Mouse (Mus musculus) hindbrain, embryonic 11.5 days (tissue): Measurements from ENCODE around the gene Vps35l. TPM values are rescaled to one million over a fixed set of nuclear protein-coding genes. Genes with fewer than 3 reads are reported as not detected.

Experiments used
- ATAC-seq: fragments of 200-750 bp; cut with Nextera tagmentation; 2 replicates; pipeline ENCODE4 v1.8.0; 2017; ENCODE audit warnings: mild to moderate bottlenecking, moderate TSS enrichment, moderate library complexity; ENCODE audit not compliant: low FRiP score
- DNase-seq: peaks from one replicate; pipeline ENCODE4 v3.0.0-alpha.2; 2015; ENCODE audit warnings: low spot score
- H3K27ac ChIP-seq: fragments of 300-500 bp; sonication (generic); 2 replicates; pipeline ENCODE4 v1.5.1; 2014; ENCODE audit warnings: mild to moderate bottlenecking, low read depth, low read length
- H3K27me3 ChIP-seq: fragments of 300-500 bp; sonication (generic); 2 replicates; pipeline ENCODE4 v1.6.1; 2014; ENCODE audit warnings: mild to moderate bottlenecking, low read length, moderate library complexity, mixed read lengths; ENCODE audit not compliant: control insufficient read depth, insufficient read depth
- H3K36me3 ChIP-seq: fragments of 300-500 bp; sonication (generic); 2 replicates; pipeline ENCODE4 v1.6.1; 2014; ENCODE audit warnings: mild to moderate bottlenecking, low read length, moderate library complexity, mixed read lengths; ENCODE audit not compliant: control insufficient read depth, insufficient read depth
- H3K4me1 ChIP-seq: fragments of 300-500 bp; sonication (generic); replicated peaks from 2 replicates; pipeline ENCODE4 v1.6.1; 2014; ENCODE audit warnings: low read length, mixed read lengths; ENCODE audit not compliant: control insufficient read depth, insufficient read depth
- H3K4me2 ChIP-seq: fragments of 300-500 bp; sonication (generic); replicated peaks from 2 replicates; pipeline ENCODE4 v1.6.1; 2014; ENCODE audit warnings: mild to moderate bottlenecking, low read depth, low read length
- H3K4me3 ChIP-seq: fragments of 300-500 bp; sonication (generic); 2 replicates; pipeline ENCODE4 v1.5.1; 2014; ENCODE audit warnings: low read depth, low read length
- H3K9ac ChIP-seq: fragments of 300-500 bp; sonication (generic); 2 replicates; pipeline ENCODE4 v1.6.1; 2014; ENCODE audit warnings: low read depth, low read length
- H3K9me3 ChIP-seq: fragments of 300-500 bp; sonication (generic); 2 replicates; pipeline ENCODE4 v1.6.1; 2016; ENCODE audit warnings: low read length; ENCODE audit not compliant: control insufficient read depth
- WGBS: fragments of 180-500 bp; shearing (Covaris S2); extraction: QIAGEN DNeasy Blood & Tissue Kit; methylation state at CpG from one replicate; pipeline ENCODE4 v1.1.7; 2014; 5-methylcytosine and 5-hydroxymethylcytosine counted together
- polyA plus RNA-seq: library from polyadenylated mRNA; unstranded; fragments of >200 nt; fragmentation: Nextera tagmentation; extraction: Ambion mirVana; gene quantifications from 2 replicates; pipeline ENCODE4 v1.2.1, GENCODE M21; 2014

Vps35l gene
- polyA plus RNA-seq, 1 experiment from 2014 or later = 74.4 TPM

- no peak for DNase-seq
- ATAC-seq = no peak
- WGBS = 94% methylated on average over 7 of the region's 7 CpGs
- Histone ChIP-seq H3K27ac (no peak overlapping the region), H3K4me3 (no peak overlapping the region), H3K27me3 (no peaks in the 10 kb centered on the region), H3K9me3 (no peaks in the 10 kb centered on the region), H3K4me1 (no peaks in the 10 kb centered on the region), H3K4me2 (no peak overlapping the region), H3K36me3 (peaks cover 13% of the 10 kb centered on the region; the same call in 1 of the 2 replicates), H3K9ac (no peak overlapping the region)
These were observed 111.5 kb downstream of the Vps35l start for GRCm38 (mm10) chr7:118851571-118851970.

- Histone ChIP-seq H3K27me3 (no peaks in the 10 kb centered on the region), H3K27ac (no peak overlapping the region), H3K4me2 (no peak overlapping the region), H3K9ac (no peak overlapping the region), H3K4me1 (no peaks in the 10 kb centered on the region), H3K9me3 (no peaks in the 10 kb centered on the region), H3K4me3 (no peak overlapping the region), H3K36me3 (peaks cover 13% of the 10 kb centered on the region; the same call in 1 of the 2 replicates)
- ATAC-seq (no peak), DNase-seq (no peak)
- WGBS = 85% methylated on average over 4 of the region's 4 CpGs
These were observed 112.6 kb downstream of the Vps35l start for GRCm38 (mm10) chr7:118852611-118853010.

- Histone ChIP-seq H3K36me3 (peaks cover 8% of the 10 kb centered on the region; the same call in 1 of the 2 replicates), H3K27me3 (no peaks in the 10 kb centered on the region), H3K27ac (no peak overlapping the region), H3K4me1 (no peaks in the 10 kb centered on the region), H3K4me3 (peak overlapping the region; percentile 83), H3K9me3 (no peaks in the 10 kb centered on the region), H3K4me2 (peak overlapping the region; percentile 69), H3K9ac (peak overlapping the region; percentile 60; the same call in 1 of the 2 replicates)
- DNase-seq = no peak
- 20% methylated on average over 3 of the region's 3 CpGs for WGBS
- ATAC-seq = no peak
These were observed 114.6 kb downstream of the Vps35l start for GRCm38 (mm10) chr7:118854606-118855005.

GRCm38 (mm10) chr7:118855171-118855876, 115.3 kb downstream of the Vps35l start, which contains the start of gene Iqck:
TSS of gene Iqck (plus strand) at chr7:118855752.
- peak; percentile 97 for ATAC-seq
- H3K27me3 ChIP-seq = no peaks in the 10 kb centered on the region
- no peaks in the 10 kb centered on the region for H3K4me1 ChIP-seq
- peak; percentile 95 for DNase-seq
- under 1% methylated on average over 57 of the region's 57 CpGs for WGBS
- H3K36me3 ChIP-seq = peaks cover 8% of the 10 kb centered on the region; the same call in 1 of the 2 replicates
- H3K27ac ChIP-seq = peak within 1 kb of the TSS; percentile 67
- H3K9ac ChIP-seq = peak within 1 kb of the TSS; percentile 65
- H3K9me3 ChIP-seq = no peaks in the 10 kb centered on the region
- peak within 1 kb of the TSS; percentile 83 for H3K4me3 ChIP-seq
- peak within 1 kb of the TSS; percentile 74 for H3K4me2 ChIP-seq

- DNase-seq = no peak
- peak within 1 kb of the TSS; percentile 67 for H3K27ac ChIP-seq
- H3K4me1 ChIP-seq = no peaks in the 10 kb centered on the region
- WGBS = under 1% methylated on average over 46 of the region's 46 CpGs
- H3K9me3 ChIP-seq = no peaks in the 10 kb centered on the region
- no peaks in the 10 kb centered on the region for H3K27me3 ChIP-seq
- peak within 1 kb of the TSS; percentile 65 for H3K9ac ChIP-seq
- ATAC-seq = no peak; the same call in 1 of the 2 replicates
- peak within 1 kb of the TSS; percentile 74 for H3K4me2 ChIP-seq
- peak within 1 kb of the TSS; percentile 83 for H3K4me3 ChIP-seq
- peaks cover 8% of the 10 kb centered on the region; the same call in 1 of the 2 replicates for H3K36me3 ChIP-seq
These were observed 115.9 kb downstream of the Vps35l start, which contains the start of gene Knop1 for GRCm38 (mm10) chr7:118855877-118856304. TSS of gene Knop1 (minus strand) at chr7:118856254.

- Histone ChIP-seq H3K27ac (no peak overlapping the region), H3K9ac (no peak overlapping the region), H3K27me3 (no peaks in the 10 kb centered on the region), H3K36me3 (no peaks in the 10 kb centered on the region), H3K4me3 (no peak overlapping the region), H3K9me3 (no peaks in the 10 kb centered on the region), H3K4me1 (no peaks in the 10 kb centered on the region), H3K4me2 (no peak overlapping the region)
- ATAC-seq (no peak), DNase-seq (no peak)
- 100% methylated on average over 1 of the region's 1 CpGs for WGBS
These were observed 118.6 kb downstream of the Vps35l start for GRCm38 (mm10) chr7:118858640-118859039.

GRCm38 (mm10) chr7:118865362-118865761, 125.3 kb downstream of the Vps35l start:
- DNase-seq (no peak), ATAC-seq (no peak)
- H3K9me3 ChIP-seq = no peaks in the 10 kb centered on the region
- H3K4me1 ChIP-seq = no peaks in the 10 kb centered on the region
- 76% methylated on average over 2 of the region's 2 CpGs for WGBS
- H3K27ac ChIP-seq = no peak overlapping the region
- H3K4me2 ChIP-seq = no peak overlapping the region
- no peaks in the 10 kb centered on the region for H3K36me3 ChIP-seq
- no peaks in the 10 kb centered on the region for H3K27me3 ChIP-seq
- H3K9ac ChIP-seq = no peak overlapping the region
- no peak overlapping the region for H3K4me3 ChIP-seq

- H3K4me3 ChIP-seq = no peak overlapping the region
- H3K9me3 ChIP-seq = no peaks in the 10 kb centered on the region
- no peak for DNase-seq
- H3K27me3 ChIP-seq = no peaks in the 10 kb centered on the region
- no peak overlapping the region for H3K9ac ChIP-seq
- 0 out of 2 replicates have a peak, but pooled peaks cover 2% of the 10 kb centered on the region for H3K4me1 ChIP-seq
- H3K4me2 ChIP-seq = no peak overlapping the region
- no peak for ATAC-seq
- H3K36me3 ChIP-seq = no peaks in the 10 kb centered on the region
- H3K27ac ChIP-seq = no peak overlapping the region
- 89% methylated on average over 3 of the region's 3 CpGs for WGBS
These were observed 139.5 kb downstream of the Vps35l start for GRCm38 (mm10) chr7:118879466-118880029.
